Mouse (Mus musculus) testis, adult 2 months (tissue): Measurements from ENCODE around the gene Igfbp4. TPM values are rescaled to one million over a fixed set of nuclear protein-coding genes. Genes with fewer than 3 reads are reported as not detected.

ENCODE experiments used
- H3K27ac ChIP-seq: fragments of 200-500 bp; 2 replicates; pipeline ENCODE4 v1.5.1; 2012; ENCODE audit warnings: low read depth, low read length; ENCODE audit not compliant: control insufficient read depth, insufficient read depth
- H3K27me3 ChIP-seq: fragments of 200-500 bp; 2 replicates; pipeline ENCODE4 v1.6.1; 2012; ENCODE audit warnings: mild to moderate bottlenecking, low read length, moderate library complexity; ENCODE audit not compliant: control insufficient read depth, insufficient read depth
- H3K36me3 ChIP-seq: fragments of 200-500 bp; 2 replicates; pipeline ENCODE4 v1.6.1; 2012; ENCODE audit warnings: mild to moderate bottlenecking, low read length; ENCODE audit not compliant: control insufficient read depth, insufficient read depth
- H3K4me1 ChIP-seq: fragments of 200-500 bp; 2 replicates; pipeline ENCODE4 v1.6.1; 2012; ENCODE audit warnings: low read length; ENCODE audit not compliant: control insufficient read depth, insufficient read depth
- H3K4me3 ChIP-seq: fragments of 200-500 bp; 2 replicates; pipeline ENCODE4 v1.5.1; 2012; ENCODE audit warnings: low read depth, mild to moderate bottlenecking, low read length, moderate library complexity, mixed read lengths; ENCODE audit not compliant: control insufficient read depth
- CTCF ChIP-seq: fragments of 200-500 bp; IDR thresholded peaks from 2 replicates; pipeline ENCODE4 v1.5.1; 2012; ENCODE audit warnings: low read depth, mild to moderate bottlenecking, inconsistent platforms, low read length, moderate library complexity; ENCODE audit not compliant: control insufficient read depth, insufficient read depth, insufficient replicate concordance
- POLR2A ChIP-seq: fragments of 200-500 bp; IDR thresholded peaks from 2 replicates; pipeline ENCODE4 v1.6.1; 2012; ENCODE audit warnings: low read depth, mild to moderate bottlenecking, inconsistent platforms, low read length, moderate library complexity; ENCODE audit not compliant: control insufficient read depth
- polyA plus RNA-seq: library from polyadenylated mRNA; depleted of rRNA; stranded (reverse); fragments of >200 nt; gene quantifications from 2 replicates; pipeline ENCODE4 v1.2.3, GENCODE M21; 2012

The Igfbp4 gene
- polyA plus RNA-seq, 1 experiment: 19.0 TPM

GRCm38 (mm10) chr11:99093740-99094139 is 52.7 kb downstream of the Igfbp4 start:
- Histone ChIP-seq H3K27me3 (no peaks in the 10 kb centered on the region), H3K4me3 (no peak overlapping the region), H3K4me1 (no peaks in the 10 kb centered on the region), H3K27ac (no peak overlapping the region), H3K36me3 (no peaks in the 10 kb centered on the region)
- TF ChIP-seq POLR2A (no peak), CTCF (no peak)

GRCm38 (mm10) chr11:99094911-99095676 is 54.0 kb downstream of the Igfbp4 start:
- Histone ChIP-seq H3K27ac (no peak overlapping the region), H3K36me3 (no peaks in the 10 kb centered on the region), H3K27me3 (no peaks in the 10 kb centered on the region), H3K4me3 (no peak overlapping the region), H3K4me1 (no peaks in the 10 kb centered on the region)
- TF ChIP-seq POLR2A: no peak
- TF ChIP-seq CTCF: no peak

- H3K27ac ChIP-seq: no peak overlapping the region
These were observed 54.7 kb downstream of the Igfbp4 start for GRCm38 (mm10) chr11:99095759-99096158.

GRCm38 (mm10) chr11:99096417-99096816 is 55.4 kb downstream of the Igfbp4 start:
- Histone ChIP-seq H3K27me3 (no peaks in the 10 kb centered on the region), H3K4me1 (no peaks in the 10 kb centered on the region), H3K36me3 (no peaks in the 10 kb centered on the region), H3K27ac (no peak overlapping the region), H3K4me3 (no peak overlapping the region)
- TF ChIP-seq CTCF: no peak
- TF ChIP-seq POLR2A: no peak

More at GRCm38 (mm10) chr11:99095759-99096158, 54.7 kb downstream of the Igfbp4 start:
- H3K36me3 ChIP-seq: no peaks in the 10 kb centered on the region
- H3K4me1 ChIP-seq: no peaks in the 10 kb centered on the region
- TF ChIP-seq POLR2A (no peak), CTCF (no peak)
- H3K4me3 ChIP-seq: no peak overlapping the region
- no peaks in the 10 kb centered on the region for H3K27me3 ChIP-seq

GRCm38 (mm10) chr11:99096996-99097774 is 56.1 kb downstream of the Igfbp4 start:
- Histone ChIP-seq H3K27me3 (no peaks in the 10 kb centered on the region), H3K36me3 (no peaks in the 10 kb centered on the region), H3K4me1 (no peaks in the 10 kb centered on the region), H3K4me3 (no peak overlapping the region), H3K27ac (no peak overlapping the region)
- TF ChIP-seq POLR2A: no peak
- no peak for TF ChIP-seq CTCF

GRCm38 (mm10) chr11:99098924-99099323 is 57.9 kb downstream of the Igfbp4 start:
- no peaks in the 10 kb centered on the region for H3K4me1 ChIP-seq
- no peaks in the 10 kb centered on the region for H3K27me3 ChIP-seq
- H3K36me3 ChIP-seq: no peaks in the 10 kb centered on the region
- TF ChIP-seq CTCF (no peak), POLR2A (no peak)
- no peak overlapping the region for H3K27ac ChIP-seq
- no peak overlapping the region for H3K4me3 ChIP-seq

GRCm38 (mm10) chr11:99099516-99099915 is 58.5 kb downstream of the Igfbp4 start:
- no peak overlapping the region for H3K4me3 ChIP-seq
- H3K36me3 ChIP-seq: no peaks in the 10 kb centered on the region
- no peaks in the 10 kb centered on the region for H3K27me3 ChIP-seq
- no peak overlapping the region for H3K27ac ChIP-seq
- TF ChIP-seq CTCF (no peak), POLR2A (no peak)
- H3K4me1 ChIP-seq: no peaks in the 10 kb centered on the region

GRCm38 (mm10) chr11:99100215-99100614 is 59.2 kb downstream of the Igfbp4 start:
- TF ChIP-seq POLR2A (no peak), CTCF (no peak)
- Histone ChIP-seq H3K36me3 (no peaks in the 10 kb centered on the region), H3K27me3 (no peaks in the 10 kb centered on the region), H3K4me3 (no peak overlapping the region), H3K27ac (no peak overlapping the region), H3K4me1 (no peaks in the 10 kb centered on the region)
